Mouse (Mus musculus): ENCODE results near the gene Mllt10.
A peak's percentile ranks its signal among the peaks of the same experiment; 100 is the strongest.

Gene Mllt10

DNA sequence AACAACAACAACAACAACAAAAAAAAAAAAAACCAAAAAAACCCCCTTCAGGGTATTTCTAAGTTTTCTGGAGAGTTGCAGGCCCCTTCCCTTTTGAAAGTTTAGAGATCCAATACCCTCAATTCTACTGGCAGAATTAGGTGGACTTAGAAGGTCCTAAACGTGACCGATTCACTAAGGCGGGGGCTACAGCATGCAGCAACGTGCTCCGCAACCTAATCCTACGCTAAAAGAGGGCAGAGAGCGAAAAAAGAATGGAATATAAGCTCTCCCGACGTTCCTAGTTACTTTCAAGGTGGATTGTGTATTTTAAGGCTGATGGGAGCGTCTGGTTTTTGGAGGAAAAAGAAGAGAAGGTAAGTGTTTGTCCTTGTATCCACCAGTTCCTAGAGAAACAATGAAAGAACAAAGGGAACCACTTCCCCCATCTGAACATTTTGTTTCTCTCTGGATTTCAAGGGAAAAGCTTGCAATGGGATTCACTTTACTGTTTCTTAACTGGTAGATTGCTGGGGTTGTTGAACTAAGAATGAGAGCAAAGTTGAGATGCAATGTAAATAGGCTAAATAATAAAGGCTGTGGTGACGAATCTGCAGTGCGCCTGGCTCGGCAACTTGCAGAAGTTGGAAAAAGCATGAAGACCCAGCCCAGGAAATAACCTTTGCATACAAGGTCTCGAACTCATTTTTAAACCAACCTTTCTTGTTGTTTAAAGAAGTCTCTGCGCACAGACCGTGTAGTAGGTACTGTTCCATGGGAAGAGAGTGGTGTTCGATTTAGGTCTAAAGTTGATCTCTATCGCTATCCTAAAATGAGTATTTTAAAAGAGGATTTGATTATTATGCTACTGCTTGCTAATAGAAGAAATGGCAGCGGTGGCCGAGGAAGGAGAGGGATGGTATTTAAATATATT lies at the start of gene Mllt10:
Mllt10 (plus strand) TSS at position 222 of the 913 bp plus-strand sequence.
- no peak for DNase-seq (ENCODE audit: low spot score)

DNA sequence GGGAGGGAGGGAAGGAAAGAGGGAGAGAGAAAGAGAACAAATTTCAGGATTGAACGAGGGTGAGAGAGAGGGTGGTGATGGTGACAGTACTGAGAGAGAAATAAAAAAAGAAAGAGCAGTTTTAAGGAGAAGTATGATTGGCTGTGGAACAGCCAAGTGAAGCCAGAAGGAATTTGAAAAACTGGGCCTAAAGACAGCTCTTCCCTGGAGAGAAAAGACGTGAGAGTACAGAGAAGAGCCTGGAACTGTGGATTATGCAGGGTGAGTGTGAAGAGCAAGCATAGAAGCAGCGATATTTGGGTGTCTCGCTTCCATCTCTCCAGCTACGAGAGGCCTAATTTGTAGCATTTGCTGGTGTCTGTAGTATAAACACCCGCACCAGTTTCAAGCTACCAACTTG lies 43.8 kb upstream of the Mllt10 start:
- DNase-seq (ENCODE audit: low spot score), result no peak

DNA sequence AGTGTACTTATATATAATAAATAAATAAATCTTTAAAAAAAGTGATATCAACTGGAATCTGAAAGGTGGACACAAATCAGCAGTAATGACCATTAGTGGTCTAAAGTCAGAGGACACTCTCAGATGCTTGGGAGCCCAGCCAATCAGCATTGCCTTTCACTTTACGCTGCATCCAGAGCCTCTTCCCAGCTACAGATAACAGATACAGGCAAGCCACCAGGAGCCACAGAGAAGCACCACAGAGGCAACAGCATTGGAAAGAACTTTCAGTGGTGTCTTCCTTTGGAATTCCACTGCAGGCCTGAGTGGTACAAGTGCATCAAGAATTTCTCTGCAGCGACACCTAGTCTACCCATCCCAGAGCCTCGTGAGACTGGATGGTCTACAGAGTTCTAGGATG lies 42.2 kb upstream of the Mllt10 start:
- no peak for DNase-seq (ENCODE audit: low spot score)

DNA sequence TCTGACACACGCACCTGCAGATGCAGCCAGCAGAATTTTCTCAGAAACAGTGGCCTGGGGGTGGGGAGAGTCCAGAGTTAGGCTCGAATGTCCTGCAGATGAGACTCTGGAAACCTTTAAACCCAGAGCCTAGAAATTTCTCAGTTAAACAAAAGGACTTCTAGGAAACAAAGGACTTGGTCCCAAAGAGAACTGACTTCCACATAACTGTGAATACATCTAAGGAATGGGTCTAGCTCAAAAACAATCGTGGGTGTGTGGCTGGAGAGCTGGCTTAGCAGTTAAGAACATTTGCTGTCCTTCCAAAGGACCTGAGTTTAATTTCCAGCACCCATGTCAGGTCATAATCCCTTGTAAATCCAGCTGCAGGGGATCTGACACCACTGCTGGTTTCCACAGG lies 39.5 kb upstream of the Mllt10 start:
- no peak for DNase-seq (ENCODE audit: low spot score)

DNA sequence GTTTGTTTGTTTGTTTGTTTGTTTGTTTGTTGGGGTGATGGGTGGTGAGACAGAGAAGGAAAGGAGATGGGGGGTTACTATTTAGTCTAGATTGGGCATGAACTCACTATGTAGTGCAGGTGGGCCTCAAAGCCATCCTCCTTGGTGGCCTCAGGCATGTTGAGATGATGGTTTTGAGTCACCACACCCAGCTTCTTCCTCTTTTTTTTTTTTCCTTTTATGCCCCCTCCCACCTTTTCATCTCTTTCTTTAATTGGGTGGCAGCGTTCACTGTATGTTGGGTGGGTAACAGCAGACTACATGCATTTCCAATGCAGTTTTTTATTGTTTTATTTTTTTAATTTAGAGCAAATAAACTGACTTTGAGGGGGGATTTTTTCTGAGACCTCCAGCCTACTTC lies 38.4 kb upstream of the Mllt10 start:
- DNase-seq (ENCODE audit: low spot score), result no peak

DNA sequence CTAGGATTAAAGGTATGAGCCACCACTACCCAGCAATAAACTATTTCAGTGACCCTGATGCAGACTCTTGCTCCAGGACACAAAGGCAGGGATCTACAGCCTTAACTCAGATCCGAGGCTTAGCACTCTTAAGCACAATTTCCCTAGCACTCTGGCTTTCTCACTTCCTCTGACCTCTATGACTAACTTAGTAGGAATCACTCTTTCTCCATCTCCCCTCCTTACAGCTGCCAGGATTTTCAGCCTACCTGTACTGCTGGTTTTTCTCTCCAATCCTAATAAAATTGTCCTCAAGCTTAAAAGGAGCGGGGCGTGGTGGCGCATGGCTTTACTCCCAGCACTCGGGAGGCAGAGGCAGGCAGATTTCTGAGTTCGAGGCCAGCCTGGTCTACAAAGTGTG lies 37.7 kb upstream of the Mllt10 start:
- DNase-seq (ENCODE audit: low spot score), result no peak

DNA sequence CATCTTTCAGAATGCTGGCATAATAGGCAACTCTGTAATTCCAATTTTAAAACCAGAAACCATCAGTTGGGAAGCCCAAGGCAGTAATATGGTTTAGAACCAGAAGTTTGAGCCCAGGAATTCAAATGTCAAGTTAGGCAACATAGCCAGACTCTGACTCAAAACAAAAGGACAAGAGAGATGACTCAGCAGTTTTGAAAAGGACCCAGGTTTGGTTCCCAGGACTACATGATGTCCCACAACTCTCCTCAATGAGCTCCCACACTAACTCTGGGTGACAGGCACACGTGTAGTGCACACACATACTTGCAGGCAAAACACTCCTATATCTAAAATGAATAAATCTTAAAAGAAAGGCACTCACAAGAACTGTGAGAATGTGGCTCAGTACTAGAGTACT lies 35.9 kb upstream of the Mllt10 start:
- no peak for DNase-seq (ENCODE audit: low spot score)

DNA sequence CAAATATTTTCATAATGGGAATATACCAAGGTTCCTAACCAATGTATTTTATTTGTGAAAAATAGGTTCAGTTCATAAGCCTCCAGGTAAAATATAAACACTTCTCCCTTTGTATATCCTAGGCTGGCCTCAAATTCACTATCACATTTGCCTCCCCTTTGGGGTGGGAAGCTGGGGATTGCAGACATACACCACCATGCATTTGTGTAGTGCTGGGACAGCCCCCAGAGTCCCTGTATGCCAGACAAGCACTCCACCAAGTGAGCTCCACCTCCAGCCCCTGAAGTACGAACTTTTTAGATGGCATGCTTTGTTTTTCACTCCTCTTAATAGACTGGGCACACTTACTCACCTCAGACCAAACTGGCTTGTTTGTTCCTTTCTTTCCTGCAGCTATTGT lies 32.2 kb upstream of the Mllt10 start:
- DNase-seq (ENCODE audit: low spot score), result no peak

DNA sequence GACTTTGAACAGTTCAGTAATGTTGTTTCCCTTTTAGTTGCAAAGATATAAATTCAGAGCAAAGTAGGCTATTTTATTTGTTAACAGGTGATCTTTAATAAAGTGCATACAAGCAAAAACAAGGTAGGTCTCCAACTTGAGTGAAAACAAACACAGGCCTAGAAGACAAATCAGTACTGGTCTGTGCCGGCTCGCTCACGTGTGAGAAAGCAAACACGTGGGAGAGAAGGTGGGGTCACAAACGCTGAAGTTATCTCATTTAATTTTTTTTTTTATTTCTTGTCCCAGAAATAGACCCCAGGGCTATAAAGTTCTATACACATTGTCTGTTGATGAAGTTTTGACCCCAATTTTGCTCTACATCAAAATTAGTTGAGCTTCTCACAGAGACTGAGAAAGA lies 29.9 kb upstream of the Mllt10 start:
- no peak for DNase-seq (ENCODE audit: low spot score)

DNA sequence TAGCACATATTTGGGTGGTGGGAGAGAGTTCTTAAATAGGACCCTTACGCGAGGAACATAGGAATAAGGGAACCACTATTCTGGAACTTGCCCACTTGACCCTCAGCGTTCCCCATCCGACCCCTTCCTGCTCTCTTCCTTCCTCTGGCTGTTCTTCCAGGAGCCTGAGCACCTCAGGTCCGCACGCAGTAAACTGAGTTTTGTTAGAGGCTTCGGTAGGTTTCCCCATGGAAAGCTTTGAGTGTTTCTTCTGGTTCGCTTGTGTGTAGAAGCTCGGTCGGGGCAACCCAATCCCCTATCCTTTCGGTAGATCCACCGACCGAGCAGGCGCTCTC lies 29.3 kb upstream of the Mllt10 start:
- DNase-seq (ENCODE audit: low spot score), result no peak

DNA sequence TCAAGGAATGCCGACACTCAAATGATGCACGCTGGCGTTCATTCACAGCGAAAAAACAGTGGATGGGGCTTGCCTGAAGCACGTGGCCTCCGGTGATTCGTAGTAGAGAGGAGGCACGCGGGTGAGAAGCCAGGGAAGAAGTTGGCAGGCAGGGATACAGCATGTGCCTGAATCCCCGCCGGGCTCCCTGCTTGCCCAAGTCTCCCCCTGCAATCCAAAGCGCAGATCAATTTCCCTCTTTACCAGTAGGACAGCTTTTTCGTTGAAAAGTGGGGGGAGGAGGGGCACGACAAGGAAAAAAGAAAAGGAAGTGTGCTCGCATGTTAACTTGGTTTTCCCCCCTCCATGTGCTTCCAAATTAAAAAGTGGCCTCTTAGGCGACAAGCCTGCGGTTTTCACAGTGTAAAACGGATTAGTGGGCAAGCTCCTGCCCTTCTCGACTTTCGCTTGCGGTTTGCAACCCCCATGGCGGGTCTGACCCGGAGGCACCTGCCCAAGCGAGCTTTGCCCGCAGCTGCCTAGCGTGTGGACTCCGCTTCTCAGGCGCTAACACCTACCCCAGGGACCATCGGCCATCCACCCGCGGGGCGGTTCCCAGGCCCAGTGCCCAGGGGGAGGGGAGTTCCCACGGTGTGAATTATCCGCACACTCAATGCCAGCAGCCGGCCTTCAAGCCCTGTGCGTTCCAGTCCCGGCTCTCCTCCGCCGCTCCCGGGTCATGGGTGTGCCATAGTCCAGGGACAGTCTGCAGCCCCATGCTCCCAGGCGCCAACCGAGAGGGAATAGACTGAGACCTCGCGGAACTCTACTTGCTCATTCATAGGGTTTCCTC lies 28.7 kb upstream of the Mllt10 start:
- peak; percentile 71 for DNase-seq (ENCODE audit: low spot score)

DNA sequence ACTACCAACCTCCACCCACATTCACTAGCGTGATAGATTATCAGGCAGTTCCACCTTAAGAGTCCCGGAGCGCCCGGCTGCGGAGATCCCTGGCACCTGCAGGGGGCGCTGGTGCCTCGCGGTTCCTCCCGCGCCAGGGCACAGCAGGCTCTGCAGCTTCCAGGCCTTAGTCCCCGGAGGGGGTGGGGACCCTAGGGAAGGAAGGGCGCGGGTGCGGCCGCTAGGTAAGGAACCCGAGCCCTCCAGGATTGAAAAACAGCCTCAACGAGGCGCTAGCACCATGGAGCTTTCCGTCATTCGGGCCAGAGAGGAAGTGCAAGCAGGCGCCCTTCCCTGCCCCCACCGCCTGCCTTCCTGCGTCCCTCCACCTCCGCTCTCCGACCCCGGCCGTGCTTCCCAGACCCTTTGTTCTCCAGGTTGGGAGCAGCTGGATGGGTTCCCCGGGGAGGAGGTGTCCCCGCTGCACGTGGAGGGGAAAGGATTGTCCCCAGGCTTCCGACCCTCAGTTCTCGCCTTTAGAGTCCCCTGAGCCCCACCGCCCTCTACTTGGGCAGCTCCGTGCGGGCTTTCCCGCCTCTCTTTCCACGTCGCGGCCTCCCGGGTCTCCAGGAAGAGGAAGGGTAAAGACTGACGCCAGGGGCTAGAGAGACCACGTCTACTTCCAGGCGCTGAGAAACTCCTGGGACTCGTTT lies 27.4 kb upstream of the Mllt10 start:
- peak; percentile 95 for DNase-seq (ENCODE audit: low spot score)

DNA sequence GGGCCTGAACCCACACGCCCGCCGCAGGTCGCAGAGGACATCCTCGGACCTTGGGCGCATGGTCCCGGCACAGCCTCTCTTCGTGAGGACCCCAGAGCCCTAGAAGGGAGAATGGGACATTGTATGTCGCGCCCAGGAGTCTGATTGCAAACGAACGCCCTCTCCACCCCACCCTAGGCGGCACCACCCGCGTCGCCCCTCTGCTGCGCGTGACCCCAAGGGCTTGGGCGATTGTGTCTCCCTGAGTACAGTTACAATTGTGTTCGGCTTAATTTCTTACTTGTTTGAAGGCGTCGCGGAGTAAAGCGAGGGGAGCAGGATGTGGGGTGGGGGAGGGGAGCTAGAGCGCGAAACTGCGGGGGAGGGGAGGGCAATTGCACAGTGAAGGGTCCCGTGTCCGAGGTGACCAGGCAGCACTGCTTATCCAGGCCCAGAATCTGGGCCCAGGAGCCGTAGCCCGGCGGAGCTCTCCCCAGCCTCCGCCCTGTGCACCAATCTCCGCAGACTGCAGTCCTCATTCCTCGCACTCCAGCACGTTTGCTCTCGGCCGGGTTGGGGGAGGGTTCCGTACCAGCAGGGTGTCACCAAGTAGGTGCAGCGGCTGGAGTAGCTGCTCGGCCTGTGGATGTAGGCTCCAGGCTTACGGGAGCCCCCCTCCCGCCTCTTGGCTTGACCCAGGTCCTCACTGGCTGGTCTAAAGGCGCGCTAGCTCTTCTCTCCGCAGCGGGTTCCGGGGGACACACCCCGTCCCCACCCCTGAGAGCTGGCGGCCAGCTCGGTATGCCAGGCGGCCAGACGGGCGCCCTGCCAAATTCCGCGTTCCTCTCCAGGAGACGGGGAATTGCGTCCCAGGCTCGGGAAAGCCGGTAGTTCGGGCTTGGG lies 26.7 kb upstream of the Mllt10 start:
- DNase-seq (ENCODE audit: low spot score), result peak; percentile 93

DNA sequence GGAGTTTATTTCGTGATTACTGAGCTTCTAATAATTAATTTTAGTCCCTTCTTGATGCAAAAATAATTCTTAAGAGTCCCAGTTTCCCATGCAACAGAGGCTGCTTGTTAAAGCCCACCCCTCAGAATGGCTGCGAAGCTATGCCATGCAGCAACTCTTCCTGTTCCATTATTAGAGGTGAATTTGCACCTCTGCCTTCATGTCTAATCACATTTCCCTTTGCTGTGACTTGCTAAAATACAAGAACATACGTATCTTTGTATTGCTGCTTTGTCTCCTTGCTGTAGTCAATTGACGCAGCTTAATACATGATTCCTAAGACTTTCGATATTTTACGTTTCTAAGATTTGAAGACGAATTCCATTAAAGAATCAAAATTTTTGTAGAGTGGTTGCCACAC lies 25.4 kb upstream of the Mllt10 start:
- no peak for DNase-seq (ENCODE audit: low spot score)

DNA sequence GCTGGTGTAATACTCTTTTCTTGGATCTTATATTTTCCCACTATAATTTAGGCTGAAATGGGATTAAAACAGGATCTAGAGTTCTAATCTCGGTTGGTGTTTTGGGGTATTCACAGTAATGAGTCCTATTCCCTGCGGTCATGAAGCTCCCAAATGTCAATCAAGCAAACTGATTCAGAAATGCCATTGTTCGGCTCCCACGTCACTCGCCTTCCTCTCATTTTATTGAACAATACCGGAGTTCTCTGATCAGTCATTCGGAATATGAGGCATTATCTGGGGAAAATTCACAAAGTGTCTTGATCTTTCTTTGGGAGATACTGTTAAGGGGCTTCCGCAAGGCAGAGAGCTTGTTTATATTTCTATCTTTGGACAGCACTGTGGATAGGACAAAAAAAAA lies 24.5 kb upstream of the Mllt10 start:
- no peak for DNase-seq (ENCODE audit: low spot score)

DNA sequence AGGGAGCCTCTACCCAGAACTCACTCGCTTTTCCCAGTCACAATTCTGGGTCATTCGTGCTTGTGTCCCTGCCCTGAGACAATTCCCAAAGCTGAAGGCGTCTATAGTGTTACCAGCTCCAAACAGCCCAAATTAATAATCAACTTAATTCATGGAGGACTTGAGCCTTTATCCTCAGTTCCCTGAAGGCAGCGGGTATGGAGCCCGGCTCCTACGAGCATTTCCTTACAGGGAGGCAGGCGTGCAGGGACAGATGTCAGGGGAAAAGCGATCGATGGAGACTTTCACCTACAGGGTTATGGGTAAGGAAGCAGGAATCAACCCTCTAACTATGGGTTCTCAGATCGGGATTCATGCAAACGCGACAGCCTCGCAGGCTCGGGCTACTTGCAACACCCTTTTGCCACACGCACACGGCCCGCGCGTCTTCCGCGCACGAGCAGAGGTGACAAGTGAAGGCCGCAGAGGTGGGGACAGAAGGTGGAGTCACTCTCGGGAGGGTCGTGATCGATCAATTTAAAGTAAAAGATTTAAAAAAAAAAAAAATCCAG lies 23.7 kb upstream of the Mllt10 start:
- DNase-seq (ENCODE audit: low spot score), result no peak

DNA sequence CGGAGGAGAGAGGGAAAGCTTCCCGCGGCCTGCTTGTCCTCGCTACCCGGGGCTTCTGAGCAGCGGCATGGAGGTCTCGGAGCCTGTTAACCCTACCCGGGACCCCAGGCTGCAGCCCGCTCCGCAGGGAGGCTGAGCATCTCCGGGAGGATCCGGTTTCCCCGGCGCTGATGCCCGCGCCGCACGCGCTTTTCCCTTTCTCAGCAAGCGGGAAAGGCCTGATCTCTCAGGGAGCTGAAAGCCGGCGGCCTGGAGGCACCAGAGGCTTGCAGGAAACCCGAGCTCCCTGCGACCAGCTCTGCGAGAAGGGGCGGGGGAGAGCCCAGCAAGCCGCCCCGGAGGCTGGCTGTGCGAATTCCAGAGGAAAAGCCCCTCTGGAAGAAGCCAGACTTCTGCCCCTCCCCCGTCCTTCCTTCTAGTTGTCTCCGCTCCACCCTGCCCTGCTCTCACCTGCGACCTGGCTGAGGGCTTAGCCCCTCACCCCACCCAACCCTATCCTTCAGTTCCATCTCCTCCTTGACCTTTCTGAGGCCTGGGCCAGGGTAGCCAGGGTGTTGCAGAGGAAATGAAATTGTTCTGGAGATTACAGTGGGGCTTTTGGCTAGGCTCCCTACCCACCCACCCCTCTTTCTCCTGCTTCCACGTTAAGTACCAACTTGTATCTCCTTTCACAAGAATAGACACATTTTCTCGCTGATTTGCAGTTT lies 23.1 kb upstream of the Mllt10 start:
- peak; percentile 59 for DNase-seq (ENCODE audit: low spot score)

DNA sequence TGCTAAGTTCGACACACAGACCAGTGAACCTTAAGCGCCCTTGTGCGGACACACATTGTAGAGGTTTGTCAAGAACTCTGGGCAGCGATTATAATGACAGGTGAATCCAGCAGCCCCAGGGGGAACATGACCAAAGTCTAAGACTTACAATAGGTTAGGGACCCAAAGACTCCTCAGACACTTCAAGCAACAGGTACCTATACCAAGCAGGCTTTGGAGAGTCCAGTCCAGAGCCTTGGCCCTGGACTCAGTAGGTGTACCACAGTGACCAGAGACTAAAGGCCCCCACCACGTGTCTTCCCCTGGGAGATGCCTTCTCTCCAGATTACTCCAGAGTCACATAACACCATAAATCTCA lies 22.5 kb upstream of the Mllt10 start:
- no peak for DNase-seq (ENCODE audit: low spot score)

DNA sequence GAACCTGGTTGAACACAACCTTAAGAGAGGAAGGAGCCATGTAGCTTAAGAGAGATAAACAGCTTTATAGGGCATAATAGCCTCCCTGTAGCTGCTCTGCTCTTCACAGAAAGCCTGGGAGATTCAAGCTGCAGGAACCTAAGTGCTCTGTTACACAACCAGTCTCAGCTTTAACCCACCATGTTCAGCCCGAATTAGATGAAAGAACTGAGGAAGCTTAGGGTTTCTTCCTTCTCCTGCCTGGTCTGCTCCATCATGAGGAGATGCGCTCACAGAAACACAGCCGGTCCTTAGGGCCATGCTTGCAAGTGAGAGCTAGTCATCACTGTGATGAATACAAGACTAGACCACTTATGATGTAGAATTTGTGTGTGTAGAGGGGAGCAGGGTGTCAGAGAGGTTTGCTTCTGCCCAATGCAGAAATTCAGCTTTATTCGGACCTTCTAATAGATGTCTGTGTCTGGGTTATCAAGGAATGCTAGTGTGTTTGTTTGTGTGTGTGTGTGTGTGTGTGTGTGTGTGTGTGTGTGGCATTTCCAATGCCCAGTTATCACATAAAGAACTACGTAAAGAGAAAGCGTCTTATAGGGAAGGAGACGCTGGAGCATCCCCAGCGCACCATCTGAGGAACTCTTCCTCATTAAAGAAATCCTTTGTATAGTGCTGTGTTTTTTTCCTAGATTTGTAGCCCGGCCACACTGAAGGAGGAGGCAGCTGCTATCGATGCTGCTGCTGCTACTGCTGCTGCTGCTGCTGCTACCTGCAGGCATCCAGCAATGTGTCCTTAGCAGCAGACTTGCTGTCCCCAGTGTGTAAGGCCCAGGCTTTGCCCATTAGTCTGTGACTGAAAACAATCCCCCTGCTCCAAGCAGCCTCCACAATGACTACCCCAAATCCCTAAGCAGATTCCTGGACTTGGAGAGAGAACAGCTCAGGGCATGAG lies 21.6 kb upstream of the Mllt10 start:
- DNase-seq (ENCODE audit: low spot score), result no peak

Measured in ovary, postnatal 36 days (tissue).